Mouse (Mus musculus) heart, embryonic 13.5 days (tissue): ENCODE results near the gene Ankrd65. TPM values are rescaled to one million over a fixed set of nuclear protein-coding genes. Genes with fewer than 3 reads are reported as not detected.
"Not testable (repeated sequence)": the region's sequence is repeated elsewhere in the genome, so short reads cannot be mapped to it uniquely, and the experiment has no call there.

Experiments used
- ATAC-seq: fragments of 200-750 bp; cut with Nextera tagmentation; 2 replicates; pipeline ENCODE4 v1.8.0; 2017; ENCODE audit warnings: moderate TSS enrichment; ENCODE audit not compliant: insufficient number of reproducible peaks, low FRiP score, low TSS enrichment; ENCODE audit errors: extremely low read depth
- H3K27ac ChIP-seq: fragments of 300-500 bp; sonication (generic); replicated peaks from 2 replicates; pipeline ENCODE4 v1.5.1; 2015; ENCODE audit warnings: moderate library complexity, mild to moderate bottlenecking, inconsistent platforms
- H3K27me3 ChIP-seq: fragments of 300-500 bp; sonication (generic); replicated peaks from 2 replicates; pipeline ENCODE4 v1.6.1; 2015; ENCODE audit warnings: mild to moderate bottlenecking, inconsistent platforms
- H3K36me3 ChIP-seq: fragments of 300-500 bp; sonication (generic); 2 replicates; pipeline ENCODE4 v1.6.1; 2015; ENCODE audit warnings: mild to moderate bottlenecking, inconsistent platforms
- H3K4me1 ChIP-seq: fragments of 300-500 bp; sonication (generic); 2 replicates; pipeline ENCODE4 v1.6.1; 2015; ENCODE audit warnings: inconsistent platforms
- H3K4me2 ChIP-seq: fragments of 300-500 bp; sonication (generic); 2 replicates; pipeline ENCODE4 v1.6.1; 2015; ENCODE audit warnings: inconsistent platforms, mild to moderate bottlenecking, moderate library complexity
- H3K4me3 ChIP-seq: fragments of 300-500 bp; sonication (generic); 2 replicates; pipeline ENCODE4 v1.5.1; 2015; ENCODE audit warnings: moderate library complexity, mild to moderate bottlenecking, inconsistent platforms
- H3K9ac ChIP-seq: fragments of 300-500 bp; sonication (generic); 2 replicates; pipeline ENCODE4 v1.6.1; 2015; ENCODE audit warnings: inconsistent platforms, mild to moderate bottlenecking, moderate library complexity
- H3K9me3 ChIP-seq: fragments of 300-500 bp; sonication (generic); 2 replicates; pipeline ENCODE4 v1.6.1; 2016; ENCODE audit warnings: inconsistent platforms
- WGBS: fragments of 180-500 bp; shearing (Covaris S2); methylation state at CpG from one replicate; pipeline ENCODE4 v1.1.7; 2015; ENCODE audit warnings: mixed read lengths; 5-methylcytosine and 5-hydroxymethylcytosine counted together
- polyA plus RNA-seq: library from polyadenylated mRNA; unstranded; fragments of >200 nt; fragmentation: Nextera tagmentation; extraction: Ambion mirVana; gene quantifications from 2 replicates; pipeline ENCODE4 v1.2.1, GENCODE M21; 2015

The Ankrd65 gene
- not detected in 2 replicates for polyA plus RNA-seq

- Histone ChIP-seq H3K9me3 (no peaks in the 10 kb centered on the region), H3K4me3 (no peak within 1 kb of the TSS), H3K27me3 (peaks cover 25% of the 10 kb centered on the region; the same call in 1 of the 2 replicates), H3K9ac (no peak within 1 kb of the TSS), H3K4me2 (no peak within 1 kb of the TSS), H3K4me1 (peaks cover 14% of the 10 kb centered on the region), H3K36me3 (no peaks in the 10 kb centered on the region), H3K27ac (no peak within 1 kb of the TSS)
- no peak for ATAC-seq
- 81% methylated on average over 3 of the region's 3 CpGs for WGBS
These were observed at the start of gene Ankrd65 for GRCm38 (mm10) chr4:155790021-155790489. Gene Ankrd65 (plus strand): TSS chr4:155790439.

GRCm38 (mm10) chr4:155740681-155741080, 49.6 kb upstream of the Ankrd65 start:
- not testable (repeated sequence) for H3K4me2 ChIP-seq, H3K4me3 ChIP-seq, H3K27me3 ChIP-seq, H3K27ac ChIP-seq, H3K9ac ChIP-seq, ATAC-seq, H3K9me3 ChIP-seq, H3K4me1 ChIP-seq
- peaks cover 75% of the 10 kb centered on the region for H3K36me3 ChIP-seq
- WGBS: 83% methylated on average over 10 of the region's 10 CpGs

- no peak for ATAC-seq
- H3K9me3 ChIP-seq: no peaks in the 10 kb centered on the region
- no peaks in the 10 kb centered on the region for H3K4me1 ChIP-seq
- WGBS: 91% methylated on average over 5 of the region's 5 CpGs
- no peak overlapping the region for H3K9ac ChIP-seq
- H3K27ac ChIP-seq: no peak overlapping the region
- H3K4me2 ChIP-seq: no peak overlapping the region
- no peak overlapping the region for H3K4me3 ChIP-seq
- H3K27me3 ChIP-seq: no peaks in the 10 kb centered on the region
- H3K36me3 ChIP-seq: peaks cover 88% of the 10 kb centered on the region
These were observed 47.6 kb upstream of the Ankrd65 start for GRCm38 (mm10) chr4:155742684-155743083.

GRCm38 (mm10) chr4:155744474-155744873, 45.8 kb upstream of the Ankrd65 start:
- ATAC-seq: no peak
- H3K9ac ChIP-seq: no peak overlapping the region
- 87% methylated on average over 8 of the region's 8 CpGs for WGBS
- no peak overlapping the region for H3K4me2 ChIP-seq
- no peaks in the 10 kb centered on the region for H3K27me3 ChIP-seq
- no peak overlapping the region for H3K27ac ChIP-seq
- H3K36me3 ChIP-seq: peaks cover 100% of the 10 kb centered on the region
- no peak overlapping the region for H3K4me3 ChIP-seq
- no peaks in the 10 kb centered on the region for H3K4me1 ChIP-seq
- H3K9me3 ChIP-seq: no peaks in the 10 kb centered on the region

- Histone ChIP-seq H3K27me3 (no peaks in the 10 kb centered on the region), H3K4me3 (no peak overlapping the region), H3K9ac (no peak overlapping the region), H3K27ac (no peak overlapping the region), H3K9me3 (no peaks in the 10 kb centered on the region), H3K4me1 (no peaks in the 10 kb centered on the region), H3K4me2 (no peak overlapping the region), H3K36me3 (peaks cover 100% of the 10 kb centered on the region)
- no peak for ATAC-seq
- WGBS: 87% methylated on average over 5 of the region's 5 CpGs
These were observed 45.1 kb upstream of the Ankrd65 start for GRCm38 (mm10) chr4:155745136-155745535.

- Histone ChIP-seq H3K4me1 (no peaks in the 10 kb centered on the region), H3K4me2 (no peak overlapping the region), H3K4me3 (no peak overlapping the region), H3K27ac (no peak overlapping the region), H3K9ac (no peak overlapping the region), H3K36me3 (peaks cover 100% of the 10 kb centered on the region), H3K27me3 (no peaks in the 10 kb centered on the region), H3K9me3 (no peaks in the 10 kb centered on the region)
- no peak for ATAC-seq
- WGBS: 77% methylated on average over 8 of the region's 8 CpGs
These were observed 44.1 kb upstream of the Ankrd65 start for GRCm38 (mm10) chr4:155746036-155746548.

- Histone ChIP-seq H3K36me3 (peaks cover 100% of the 10 kb centered on the region), H3K4me3 (no peak overlapping the region), H3K4me1 (no peaks in the 10 kb centered on the region), H3K27me3 (no peaks in the 10 kb centered on the region), H3K27ac (no peak overlapping the region), H3K9me3 (no peaks in the 10 kb centered on the region), H3K9ac (no peak overlapping the region), H3K4me2 (no peak overlapping the region)
- 86% methylated on average over 17 of the region's 17 CpGs for WGBS
- no peak for ATAC-seq
These were observed 43.4 kb upstream of the Ankrd65 start for GRCm38 (mm10) chr4:155746575-155747490.

- Histone ChIP-seq H3K27ac (no peak overlapping the region), H3K9me3 (no peaks in the 10 kb centered on the region), H3K4me3 (no peak overlapping the region), H3K36me3 (peaks cover 56% of the 10 kb centered on the region), H3K27me3 (no peaks in the 10 kb centered on the region), H3K4me2 (no peak overlapping the region), H3K9ac (peak overlapping the region; percentile 40; the same call in 1 of the 2 replicates), H3K4me1 (peaks cover 42% of the 10 kb centered on the region)
- ATAC-seq: no peak
- WGBS: 64% methylated on average over 12 of the region's 12 CpGs
These were observed 33.2 kb upstream of the Ankrd65 start for GRCm38 (mm10) chr4:155757011-155757410.

GRCm38 (mm10) chr4:155759862-155760612, 30.2 kb upstream of the Ankrd65 start:
- Histone ChIP-seq H3K36me3 (peaks cover 26% of the 10 kb centered on the region), H3K4me1 (peaks cover 47% of the 10 kb centered on the region), H3K9me3 (no peaks in the 10 kb centered on the region), H3K27ac (peak overlapping the region; percentile 80), H3K27me3 (no peaks in the 10 kb centered on the region), H3K9ac (peak overlapping the region; percentile 92), H3K4me3 (peak overlapping the region; percentile 92), H3K4me2 (peak overlapping the region; percentile 99)
- WGBS: 3% methylated on average over 10 of the region's 10 CpGs
- no peak for ATAC-seq

GRCm38 (mm10) chr4:155760613-155761355, 29.5 kb upstream of the Ankrd65 start, which contains the start of gene Atad3a:
Gene Atad3a (minus strand): TSS chr4:155761093.
- Histone ChIP-seq H3K4me2 (peak within 1 kb of the TSS; percentile 99), H3K9ac (peak within 1 kb of the TSS; percentile 92), H3K27me3 (no peaks in the 10 kb centered on the region), H3K4me3 (peak within 1 kb of the TSS; percentile 92), H3K27ac (peak within 1 kb of the TSS; percentile 80), H3K9me3 (no peaks in the 10 kb centered on the region), H3K4me1 (peaks cover 47% of the 10 kb centered on the region), H3K36me3 (peaks cover 19% of the 10 kb centered on the region)
- under 1% methylated on average over 68 of the region's 68 CpGs for WGBS
- peak; percentile 95 for ATAC-seq
